Mouse (Mus musculus) G1E-ER4 (cell line): ENCODE measurements around the gene Mmp14. TPM values are rescaled to one million over a fixed set of nuclear protein-coding genes. Genes with fewer than 3 reads are reported as not detected.

Source experiments
- GATA1 ChIP-seq: IDR thresholded peaks from one replicate; pipeline ENCODE4 v1.8.0; 2012; ENCODE audit warnings: low read length, inconsistent platforms
- polyA plus RNA-seq: library from polyadenylated mRNA; stranded (reverse); fragments of >175 nt; gene quantifications from 2 replicates; pipeline ENCODE4 v1.2.3, GENCODE M21; 2012

Mmp14 gene
- polyA plus RNA-seq, 1 experiment, result 178 TPM

- TF ChIP-seq GATA1, result no peak
These were observed 22.3 kb upstream of the Mmp14 start for GRCm38 (mm10) chr14:54409057-54409645.

GRCm38 (mm10) chr14:54409980-54410810 is 21.2 kb upstream of the Mmp14 start:
- TF ChIP-seq GATA1, result no peak

- no peak for TF ChIP-seq GATA1
These were observed 19.3 kb upstream of the Mmp14 start for GRCm38 (mm10) chr14:54412000-54412576.

GRCm38 (mm10) chr14:54412629-54413170 is 18.7 kb upstream of the Mmp14 start:
- no peak for TF ChIP-seq GATA1

- no peak for TF ChIP-seq GATA1
These were observed 17.3 kb upstream of the Mmp14 start for GRCm38 (mm10) chr14:54413877-54414700.

- no peak for TF ChIP-seq GATA1
These were observed 16.0 kb upstream of the Mmp14 start for GRCm38 (mm10) chr14:54415241-54416020.

- TF ChIP-seq GATA1, result no peak
These were observed 15.1 kb upstream of the Mmp14 start for GRCm38 (mm10) chr14:54416229-54416775.

GRCm38 (mm10) chr14:54416830-54417229 is 14.6 kb upstream of the Mmp14 start:
- no peak for TF ChIP-seq GATA1

- TF ChIP-seq GATA1, result no peak
These were observed 13.8 kb upstream of the Mmp14 start, which contains the start of gene Slc7a7 for GRCm38 (mm10) chr14:54417623-54418081. Gene Slc7a7 (minus strand): TSS chr14:54417780.

- TF ChIP-seq GATA1, result no peak
These were observed 10.4 kb upstream of the Mmp14 start for GRCm38 (mm10) chr14:54421014-54421413.

GRCm38 (mm10) chr14:54423406-54423805 is 8.0 kb upstream of the Mmp14 start:
- TF ChIP-seq GATA1, result no peak

- TF ChIP-seq GATA1, result no peak
These were observed 6.8 kb upstream of the Mmp14 start for GRCm38 (mm10) chr14:54424634-54425033.

GRCm38 (mm10) chr14:54425540-54425939 is 5.9 kb upstream of the Mmp14 start:
- no peak for TF ChIP-seq GATA1

- no peak for TF ChIP-seq GATA1
These were observed 5.3 kb upstream of the Mmp14 start for GRCm38 (mm10) chr14:54426003-54426688.
